Mouse (Mus musculus) stomach, embryonic 15.5 days (tissue): ENCODE measurements around the gene Ccndbp1. TPM values are rescaled to one million over a fixed set of nuclear protein-coding genes. Genes with fewer than 3 reads are reported as not detected.
A peak's percentile ranks its signal among the peaks of the same experiment; 100 is the strongest.
"Not testable (repeated sequence)": the region's sequence is repeated elsewhere in the genome, so short reads cannot be mapped to it uniquely, and the experiment has no call there.

ENCODE experiments used
- ATAC-seq: fragments of 200-750 bp; cut with Nextera tagmentation; 2 replicates; pipeline ENCODE4 v1.8.0; 2017; ENCODE audit warnings: low read depth, moderate number of reproducible peaks, moderate TSS enrichment; ENCODE audit not compliant: insufficient read depth, low FRiP score
- H3K27ac ChIP-seq: fragments of 300-500 bp; sonication (generic); 2 replicates; pipeline ENCODE4 v1.5.1; 2015; ENCODE audit warnings: mild to moderate bottlenecking, inconsistent platforms
- H3K27me3 ChIP-seq: fragments of 300-500 bp; sonication (generic); replicated peaks from 2 replicates; pipeline ENCODE4 v1.6.1; 2015; ENCODE audit warnings: inconsistent platforms
- H3K36me3 ChIP-seq: fragments of 300-500 bp; sonication (generic); 2 replicates; pipeline ENCODE4 v1.6.1; 2015; ENCODE audit warnings: inconsistent platforms
- H3K4me1 ChIP-seq: fragments of 300-500 bp; sonication (generic); 2 replicates; pipeline ENCODE4 v1.6.1; 2015; ENCODE audit warnings: inconsistent platforms
- H3K4me2 ChIP-seq: fragments of 300-500 bp; sonication (generic); 2 replicates; pipeline ENCODE4 v1.6.1; 2015; ENCODE audit warnings: mild to moderate bottlenecking, inconsistent platforms
- H3K4me3 ChIP-seq: fragments of 300-500 bp; sonication (generic); replicated peaks from 2 replicates; pipeline ENCODE4 v1.5.1; 2015; ENCODE audit warnings: inconsistent platforms
- H3K9ac ChIP-seq: fragments of 300-500 bp; sonication (generic); 2 replicates; pipeline ENCODE4 v1.6.1; 2015; ENCODE audit warnings: inconsistent platforms
- H3K9me3 ChIP-seq: fragments of 300-500 bp; sonication (generic); 2 replicates; pipeline ENCODE4 v1.6.1; 2016; ENCODE audit warnings: inconsistent platforms
- WGBS: fragments of 180-500 bp; shearing (Covaris S2); methylation state at CpG from one replicate; pipeline ENCODE4 v1.1.7; 2015; 5-methylcytosine and 5-hydroxymethylcytosine counted together
- polyA plus RNA-seq: library from polyadenylated mRNA; unstranded; fragments of >200 nt; fragmentation: Nextera tagmentation; extraction: Ambion mirVana; gene quantifications from 2 replicates; pipeline ENCODE4 v1.2.1, GENCODE M21; 2015

The Ccndbp1 gene
- 33.6 and 35.0 TPM in 2 replicates for polyA plus RNA-seq

- no peaks in the 10 kb centered on the region for H3K9me3 ChIP-seq
- no peaks in the 10 kb centered on the region for H3K36me3 ChIP-seq
- peak within 1 kb of the TSS; percentile 66 for H3K9ac ChIP-seq
- WGBS: 2% methylated on average over 34 of the region's 34 CpGs
- peak within 1 kb of the TSS; percentile 88 for H3K4me2 ChIP-seq
- ATAC-seq: peak; percentile 97
- no peaks in the 10 kb centered on the region for H3K27me3 ChIP-seq
- 0 out of 2 replicates have a peak within 1 kb of the TSS, but pooled peaks have one; percentile 5 for H3K27ac ChIP-seq
- peaks cover 7% of the 10 kb centered on the region for H3K4me1 ChIP-seq
- H3K4me3 ChIP-seq: peak within 1 kb of the TSS; percentile 81
Observed at GRCm38 (mm10) chr2:121007925-121008663, at the start of gene Ccndbp1. TSS of gene Ccndbp1 (plus strand) at chr2:121008403.

GRCm38 (mm10) chr2:120959363-120959762 is 48.8 kb upstream of the Ccndbp1 start:
- WGBS: 85% methylated on average over 2 of the region's 2 CpGs
- H3K4me2 ChIP-seq: no peak overlapping the region
- no peaks in the 10 kb centered on the region for H3K9me3 ChIP-seq
- no peak overlapping the region for H3K4me3 ChIP-seq
- no peak overlapping the region for H3K9ac ChIP-seq
- H3K27me3 ChIP-seq: no peaks in the 10 kb centered on the region
- H3K36me3 ChIP-seq: 0 out of 2 replicates have a peak, but pooled peaks cover 3% of the 10 kb centered on the region
- no peak overlapping the region for H3K27ac ChIP-seq
- no peak for ATAC-seq
- no peaks in the 10 kb centered on the region for H3K4me1 ChIP-seq

- H3K27me3 ChIP-seq: no peaks in the 10 kb centered on the region
- no peak overlapping the region for H3K4me3 ChIP-seq
- H3K27ac ChIP-seq: no peak overlapping the region
- peak; percentile 58; the same call in 1 of the 2 replicates for ATAC-seq
- H3K4me1 ChIP-seq: no peaks in the 10 kb centered on the region
- no peak overlapping the region for H3K9ac ChIP-seq
- H3K9me3 ChIP-seq: no peaks in the 10 kb centered on the region
- no peak overlapping the region for H3K4me2 ChIP-seq
- 0 out of 2 replicates have a peak, but pooled peaks cover 3% of the 10 kb centered on the region for H3K36me3 ChIP-seq
- 82% methylated on average over 5 of the region's 5 CpGs for WGBS
Observed at GRCm38 (mm10) chr2:120959827-120960226, 48.4 kb upstream of the Ccndbp1 start.

- Histone ChIP-seq H3K27ac (no peak overlapping the region), H3K4me2 (no peak overlapping the region), H3K27me3 (no peaks in the 10 kb centered on the region), H3K9me3 (no peaks in the 10 kb centered on the region), H3K4me1 (no peaks in the 10 kb centered on the region), H3K9ac (no peak overlapping the region), H3K4me3 (no peak overlapping the region), H3K36me3 (0 out of 2 replicates have a peak, but pooled peaks cover under 1% of the 10 kb centered on the region)
- WGBS: 51% methylated on average over 1 of the region's 1 CpGs
- ATAC-seq: no peak
Observed at GRCm38 (mm10) chr2:120960261-120960660, 47.9 kb upstream of the Ccndbp1 start.

- 85% methylated on average over 7 of the region's 7 CpGs for WGBS
- Histone ChIP-seq H3K27ac (no peak overlapping the region), H3K27me3 (no peaks in the 10 kb centered on the region), H3K36me3 (no peaks in the 10 kb centered on the region), H3K4me3 (no peak overlapping the region), H3K4me2 (no peak overlapping the region), H3K4me1 (no peaks in the 10 kb centered on the region), H3K9ac (no peak overlapping the region), H3K9me3 (no peaks in the 10 kb centered on the region)
- no peak for ATAC-seq
Observed at GRCm38 (mm10) chr2:120963110-120963509, 45.1 kb upstream of the Ccndbp1 start.

- Histone ChIP-seq H3K9me3 (no peaks in the 10 kb centered on the region), H3K27me3 (no peaks in the 10 kb centered on the region), H3K4me3 (no peak overlapping the region), H3K9ac (no peak overlapping the region), H3K36me3 (no peaks in the 10 kb centered on the region), H3K4me1 (peaks cover 7% of the 10 kb centered on the region; the same call in 1 of the 2 replicates), H3K27ac (no peak overlapping the region), H3K4me2 (no peak overlapping the region)
- no peak for ATAC-seq
- 86% methylated on average over 3 of the region's 3 CpGs for WGBS
Observed at GRCm38 (mm10) chr2:120965486-120965885, 42.7 kb upstream of the Ccndbp1 start.

- H3K9ac ChIP-seq: peak overlapping the region; percentile 59
- peak overlapping the region; percentile 78 for H3K27ac ChIP-seq
- H3K27me3 ChIP-seq: no peaks in the 10 kb centered on the region
- under 1% methylated on average over 23 of the region's 23 CpGs for WGBS
- H3K36me3 ChIP-seq: no peaks in the 10 kb centered on the region
- peak overlapping the region; percentile 77 for H3K4me3 ChIP-seq
- H3K4me1 ChIP-seq: peaks cover 7% of the 10 kb centered on the region; the same call in 1 of the 2 replicates
- 0 out of 2 replicates have a peak, but pooled peaks have one; percentile 12 for ATAC-seq
- peak overlapping the region; percentile 82 for H3K4me2 ChIP-seq
- H3K9me3 ChIP-seq: no peaks in the 10 kb centered on the region
Observed at GRCm38 (mm10) chr2:120970045-120970539, 38.1 kb upstream of the Ccndbp1 start.

GRCm38 (mm10) chr2:120970559-120971080 is 37.6 kb upstream of the Ccndbp1 start, which contains the start of gene Ubr1:
TSS of gene Ubr1 (minus strand) at chr2:120970715.
- Histone ChIP-seq H3K9me3 (no peaks in the 10 kb centered on the region), H3K4me3 (peak within 1 kb of the TSS; percentile 77), H3K27ac (peak within 1 kb of the TSS; percentile 78), H3K4me1 (peaks cover 7% of the 10 kb centered on the region; the same call in 1 of the 2 replicates), H3K36me3 (no peaks in the 10 kb centered on the region), H3K27me3 (no peaks in the 10 kb centered on the region), H3K4me2 (peak within 1 kb of the TSS; percentile 82), H3K9ac (peak within 1 kb of the TSS; percentile 59)
- ATAC-seq: peak; percentile 85
- WGBS: under 1% methylated on average over 39 of the region's 39 CpGs

GRCm38 (mm10) chr2:120971766-120972165 is 36.4 kb upstream of the Ccndbp1 start:
- Histone ChIP-seq H3K9ac (no peak overlapping the region), H3K4me3 (no peak overlapping the region), H3K4me2 (no peak overlapping the region), H3K36me3 (no peaks in the 10 kb centered on the region), H3K27ac (no peak overlapping the region), H3K4me1 (peaks cover 7% of the 10 kb centered on the region; the same call in 1 of the 2 replicates), H3K27me3 (no peaks in the 10 kb centered on the region), H3K9me3 (no peaks in the 10 kb centered on the region)
- no peak for ATAC-seq
- 80% methylated on average over 4 of the region's 4 CpGs for WGBS

GRCm38 (mm10) chr2:120972257-120972656 is 35.9 kb upstream of the Ccndbp1 start:
- not testable (repeated sequence) for H3K4me1 ChIP-seq, H3K9ac ChIP-seq, H3K4me3 ChIP-seq, H3K27me3 ChIP-seq, H3K27ac ChIP-seq, H3K4me2 ChIP-seq, H3K36me3 ChIP-seq, H3K9me3 ChIP-seq, ATAC-seq
- 94% methylated on average over 8 of the region's 8 CpGs for WGBS

- Histone ChIP-seq H3K4me2 (no peak overlapping the region; the same call in 1 of the 2 replicates), H3K27me3 (no peaks in the 10 kb centered on the region), H3K4me1 (peaks cover 7% of the 10 kb centered on the region; the same call in 1 of the 2 replicates), H3K9me3 (no peaks in the 10 kb centered on the region), H3K27ac (no peak overlapping the region), H3K9ac (no peak overlapping the region), H3K4me3 (no peak overlapping the region), H3K36me3 (no peaks in the 10 kb centered on the region)
- WGBS: 19% methylated on average over 5 of the region's 5 CpGs
- ATAC-seq: no peak
Observed at GRCm38 (mm10) chr2:120972964-120973363, 35.2 kb upstream of the Ccndbp1 start.

- Histone ChIP-seq H3K27me3 (no peaks in the 10 kb centered on the region), H3K4me3 (no peak overlapping the region), H3K36me3 (no peaks in the 10 kb centered on the region), H3K4me2 (no peak overlapping the region), H3K9ac (no peak overlapping the region), H3K27ac (no peak overlapping the region), H3K4me1 (no peaks in the 10 kb centered on the region), H3K9me3 (no peaks in the 10 kb centered on the region)
- ATAC-seq: no peak
- WGBS: 54% methylated on average over 4 of the region's 4 CpGs
Observed at GRCm38 (mm10) chr2:120976308-120976707, 31.9 kb upstream of the Ccndbp1 start.
